Mouse (Mus musculus): Measurements from ENCODE around the gene Immp2l. TPM values are rescaled to one million over a fixed set of nuclear protein-coding genes. Genes with fewer than 3 reads are reported as not detected.

The Immp2l gene
- total RNA-seq, 4 experiments from 2014 or later = 5.6 to 10.6 (median 8.0) TPM

DNA sequence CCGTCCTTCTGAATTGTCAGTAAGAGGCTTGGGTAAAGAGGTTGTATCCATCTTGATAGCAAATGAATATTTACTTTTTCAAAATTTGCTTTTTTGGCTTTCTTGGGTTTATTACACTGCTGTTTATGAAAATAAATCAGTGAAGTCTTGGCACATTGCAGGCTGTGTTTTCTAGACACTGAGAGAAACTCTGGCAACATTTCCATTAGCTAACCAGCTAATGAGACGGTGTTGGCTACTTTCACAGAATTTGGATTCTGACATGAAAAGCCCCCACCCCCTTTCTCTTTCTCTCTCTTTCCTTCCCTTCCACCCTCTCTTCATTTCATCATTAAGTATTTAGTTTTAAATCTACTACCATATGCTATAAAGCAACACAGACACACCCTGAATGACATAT is 496.4 kb downstream of the Immp2l start:
- no peak for DNase-seq (ENCODE audit: low spot score in 2 of 2)

DNA sequence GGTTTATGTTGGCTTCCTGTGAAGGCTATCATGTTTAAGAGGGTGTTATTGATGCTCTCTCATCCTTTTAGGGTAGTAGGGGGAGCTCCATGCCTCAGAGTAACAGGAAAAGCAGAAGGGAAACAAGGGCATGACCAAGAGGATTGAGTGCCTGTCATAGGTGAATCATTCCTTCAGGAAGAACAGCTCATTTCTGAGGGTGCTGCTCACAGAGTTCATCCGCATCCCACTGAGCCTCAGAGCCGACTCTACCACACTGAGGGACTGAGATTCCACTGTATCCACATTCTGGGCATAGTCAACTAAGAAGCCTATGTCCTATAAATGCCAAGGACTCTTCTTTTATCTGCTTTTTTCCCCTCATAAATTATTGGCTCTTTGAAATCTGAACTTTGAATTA is 497.8 kb downstream of the Immp2l start:
- DNase-seq (ENCODE audit: low spot score in 2 of 2) = no peak

GRCm38 (mm10) chr12:41526688-41527087 is 502.8 kb downstream of the Immp2l start:
- DNase-seq (ENCODE audit: low spot score in 2 of 2) = no peak

- no peak for DNase-seq (ENCODE audit: low spot score in 2 of 2)
These were observed 504.5 kb downstream of the Immp2l start for GRCm38 (mm10) chr12:41528410-41528809.

DNA sequence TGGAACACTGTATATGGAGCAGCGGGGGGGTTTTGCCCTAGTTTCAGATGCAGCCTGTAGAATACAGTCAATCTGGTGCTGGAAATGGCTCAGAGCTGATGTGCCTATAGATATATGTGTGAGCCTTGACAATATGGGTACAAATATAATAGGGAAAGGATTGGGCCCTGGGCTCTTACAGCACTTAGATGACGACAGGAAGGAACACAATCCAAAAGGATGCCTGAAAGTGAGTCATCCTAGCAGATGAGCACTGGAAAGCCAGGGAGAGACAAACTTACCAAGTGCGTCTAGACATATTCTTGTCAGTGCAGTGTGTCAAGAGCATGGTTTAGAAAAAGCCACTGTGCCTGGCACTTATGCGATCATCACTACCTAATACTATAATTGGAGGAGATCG is 516.1 kb downstream of the Immp2l start:
- DNase-seq (ENCODE audit: low spot score in 2 of 2) = no peak

- DNase-seq (ENCODE audit: low spot score in 2 of 2) = no peak
These were observed 527.7 kb downstream of the Immp2l start for GRCm38 (mm10) chr12:41551578-41551977.

GRCm38 (mm10) chr12:41557832-41558231 is 533.9 kb downstream of the Immp2l start:
- no peak for DNase-seq (ENCODE audit: low spot score in 2 of 2)

- DNase-seq (ENCODE audit: low spot score in 2 of 2) = no peak
These were observed 535.3 kb downstream of the Immp2l start for GRCm38 (mm10) chr12:41558956-41559735.

- DNase-seq (ENCODE audit: low spot score in 2 of 2) = no peak
These were observed 541.9 kb downstream of the Immp2l start for GRCm38 (mm10) chr12:41565540-41566432.

- DNase-seq (ENCODE audit: low spot score in 2 of 2) = no peak
These were observed 542.5 kb downstream of the Immp2l start for GRCm38 (mm10) chr12:41566433-41566794.

DNA sequence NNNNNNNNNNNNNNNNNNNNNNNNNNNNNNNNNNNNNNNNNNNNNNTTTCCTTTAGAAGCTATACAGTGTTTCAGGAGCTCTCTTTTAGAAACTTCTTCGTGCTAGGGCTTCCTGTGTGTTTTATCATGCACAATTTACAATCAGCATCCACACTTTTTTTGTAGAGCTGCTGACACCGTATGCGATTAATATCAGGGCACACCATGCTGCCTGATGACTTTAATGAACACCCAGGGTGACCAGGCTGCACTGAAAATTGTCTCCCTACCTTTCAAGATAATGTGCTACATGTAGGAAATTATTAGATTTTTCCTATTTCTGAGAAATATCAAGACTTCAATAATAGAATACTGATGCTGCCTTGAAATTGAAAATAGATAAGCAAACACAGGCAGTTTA is 549.9 kb downstream of the Immp2l start:
- no peak for DNase-seq (ENCODE audit: low spot score in 2 of 2)

DNA sequence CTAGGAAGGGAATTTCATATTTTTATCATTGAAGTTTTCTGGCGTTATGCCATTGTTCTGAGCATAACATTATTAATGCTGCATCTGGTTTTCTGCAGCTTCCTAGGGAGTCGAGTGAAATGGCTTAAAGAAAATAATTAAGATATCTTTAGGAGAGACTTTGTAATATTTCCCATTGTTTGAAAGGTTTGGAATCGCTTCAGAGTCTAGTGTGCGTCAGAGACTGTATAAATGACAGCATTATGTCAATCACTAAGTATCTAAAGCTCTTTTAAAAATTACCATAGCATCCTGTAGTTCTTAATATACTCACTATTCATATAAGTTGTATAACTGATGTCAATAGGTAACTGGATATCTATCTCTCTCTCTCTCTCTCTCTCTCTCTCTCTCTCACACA is 551.3 kb downstream of the Immp2l start:
- DNase-seq (ENCODE audit: low spot score in 2 of 2) = no peak

- DNase-seq (ENCODE audit: low spot score in 2 of 2) = no peak
These were observed 569.5 kb downstream of the Immp2l start for GRCm38 (mm10) chr12:41593401-41593800.

DNA sequence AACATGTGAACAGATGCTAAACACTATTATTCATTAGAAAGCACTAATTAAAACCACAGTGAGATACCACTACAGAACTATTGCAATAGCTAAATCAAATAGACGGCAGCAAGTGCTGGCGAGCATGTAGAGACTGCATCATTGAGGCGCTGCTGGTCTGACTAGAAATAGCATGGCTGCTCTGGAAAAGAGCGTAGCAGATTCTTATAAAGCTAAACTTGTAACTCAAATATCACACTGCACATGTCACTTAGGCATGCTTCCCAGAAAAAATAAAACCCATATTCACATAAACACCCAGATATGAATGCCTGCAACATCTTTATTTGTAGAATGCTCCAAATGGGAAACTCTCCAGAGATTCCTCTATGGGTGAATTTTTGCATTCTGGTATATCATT is 570.1 kb downstream of the Immp2l start:
- no peak for DNase-seq (ENCODE audit: low spot score in 2 of 2)

- peak in 1 of 2 experiments; percentile 27 for DNase-seq (ENCODE audit: low spot score in 2 of 2)
These were observed 591.4 kb downstream of the Immp2l start for GRCm38 (mm10) chr12:41615271-41615670.

DNA sequence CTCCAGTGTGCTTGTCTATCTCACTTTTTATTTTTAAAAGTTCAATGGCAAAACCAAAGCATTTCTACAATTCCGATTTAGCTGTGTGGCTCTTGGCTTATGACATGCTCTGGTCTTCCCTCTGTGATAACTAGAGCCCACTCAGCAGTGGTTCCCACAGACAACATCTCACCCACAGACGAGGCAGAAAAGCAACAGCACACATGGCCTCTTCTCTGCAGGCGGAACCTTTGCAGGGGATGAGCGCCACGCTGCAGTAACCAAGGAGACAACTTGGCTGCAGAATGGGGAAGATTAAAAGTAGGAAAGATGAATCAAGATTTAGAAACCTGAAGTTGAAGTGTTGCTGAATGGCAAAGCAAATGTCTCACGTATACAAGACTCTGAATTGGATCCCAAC is 597.5 kb downstream of the Immp2l start:
- peak in 1 of 2 experiments; percentile 46 for DNase-seq (ENCODE audit: low spot score in 2 of 2)

- no peak for DNase-seq (ENCODE audit: low spot score in 2 of 2)
These were observed 619.4 kb downstream of the Immp2l start for GRCm38 (mm10) chr12:41643262-41643661.

DNA sequence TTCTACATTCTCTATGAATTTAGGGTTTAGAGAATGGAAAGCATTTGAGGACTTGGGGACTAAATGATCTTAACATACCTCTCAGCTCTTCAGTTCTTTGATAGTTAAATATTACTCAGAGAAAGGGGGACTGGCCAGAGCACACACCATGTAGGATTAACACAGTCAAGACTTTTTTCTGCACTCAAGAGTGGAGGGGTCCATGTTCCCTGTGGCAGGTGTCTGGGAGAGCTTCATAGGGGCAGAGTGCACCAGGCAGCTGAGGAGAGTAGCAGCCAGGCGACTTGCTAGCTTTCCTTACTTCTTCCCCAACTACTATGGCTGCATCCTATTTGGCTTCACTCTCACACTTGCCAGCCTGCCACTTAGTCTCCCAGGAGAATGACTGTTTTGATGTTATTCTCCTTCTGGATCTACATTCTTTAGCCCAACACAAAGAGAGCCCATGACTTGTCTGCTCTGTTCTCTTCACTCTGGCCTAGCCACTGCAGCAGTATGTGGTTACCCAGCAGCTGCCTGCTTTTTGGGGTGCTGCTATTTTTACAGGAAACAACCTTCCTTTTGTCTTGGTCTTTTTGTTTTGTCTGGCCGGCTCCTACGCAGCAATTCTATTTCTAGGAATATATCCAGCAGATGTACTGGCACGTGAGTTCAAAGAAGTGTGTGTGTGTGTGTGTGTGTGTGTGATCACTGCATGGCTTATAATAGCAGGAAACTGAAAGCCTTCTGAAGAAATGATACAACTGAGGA is 621.1 kb downstream of the Immp2l start:
- peak in 1 of 2 experiments; percentile 32 for DNase-seq (ENCODE audit: low spot score in 2 of 2)

DNA sequence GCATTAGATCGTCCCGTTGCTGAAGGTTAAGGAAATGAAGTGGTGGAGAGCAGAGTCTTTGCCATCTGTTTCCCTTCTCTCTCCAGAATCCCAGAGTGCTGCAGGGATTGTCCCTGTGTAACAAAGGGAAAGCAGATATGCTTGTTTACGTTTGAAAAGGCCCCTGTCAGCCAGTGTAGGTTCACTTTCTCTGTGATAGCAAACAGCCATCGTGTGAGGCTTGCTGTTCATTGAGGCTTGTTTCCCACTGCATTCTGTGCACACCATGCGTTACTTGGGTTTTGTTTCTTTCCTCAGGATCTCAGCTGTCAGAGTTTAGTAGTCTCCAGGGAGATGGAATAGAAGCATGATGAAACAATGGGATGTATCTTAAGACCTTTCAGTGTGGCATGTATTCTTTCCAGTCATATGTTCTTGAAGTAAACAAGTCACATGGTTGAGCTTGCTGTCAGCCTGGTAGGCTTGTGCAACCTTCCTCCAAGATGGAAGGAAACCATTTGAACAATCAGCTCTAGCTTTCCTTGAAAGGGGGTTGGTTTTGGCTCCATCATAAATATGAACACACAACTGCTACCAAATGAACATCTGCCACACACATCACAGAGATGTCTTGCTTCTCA is 623.2 kb downstream of the Immp2l start:
- DNase-seq (ENCODE audit: low spot score in 2 of 2) = no peak

DNA sequence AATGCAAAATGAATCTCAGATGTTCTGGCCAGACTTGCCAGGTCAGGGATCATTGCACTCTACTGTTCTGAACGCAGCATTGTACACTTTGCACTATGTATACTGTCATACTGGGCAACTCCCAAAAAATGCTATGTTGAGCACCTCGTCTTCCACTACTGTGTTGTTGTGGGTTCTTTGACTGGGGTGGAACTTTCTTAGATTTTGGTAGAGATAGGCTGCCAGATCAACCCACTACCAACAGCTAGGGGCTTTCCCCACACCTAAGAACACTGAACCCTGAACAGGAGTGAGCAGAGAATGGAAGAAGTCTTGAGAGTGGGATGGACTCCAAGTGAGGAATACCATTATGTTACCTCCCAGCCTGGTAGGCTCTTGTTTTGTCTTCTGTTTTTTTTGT is 623.8 kb downstream of the Immp2l start:
- DNase-seq (ENCODE audit: low spot score in 2 of 2) = no peak

DNA sequence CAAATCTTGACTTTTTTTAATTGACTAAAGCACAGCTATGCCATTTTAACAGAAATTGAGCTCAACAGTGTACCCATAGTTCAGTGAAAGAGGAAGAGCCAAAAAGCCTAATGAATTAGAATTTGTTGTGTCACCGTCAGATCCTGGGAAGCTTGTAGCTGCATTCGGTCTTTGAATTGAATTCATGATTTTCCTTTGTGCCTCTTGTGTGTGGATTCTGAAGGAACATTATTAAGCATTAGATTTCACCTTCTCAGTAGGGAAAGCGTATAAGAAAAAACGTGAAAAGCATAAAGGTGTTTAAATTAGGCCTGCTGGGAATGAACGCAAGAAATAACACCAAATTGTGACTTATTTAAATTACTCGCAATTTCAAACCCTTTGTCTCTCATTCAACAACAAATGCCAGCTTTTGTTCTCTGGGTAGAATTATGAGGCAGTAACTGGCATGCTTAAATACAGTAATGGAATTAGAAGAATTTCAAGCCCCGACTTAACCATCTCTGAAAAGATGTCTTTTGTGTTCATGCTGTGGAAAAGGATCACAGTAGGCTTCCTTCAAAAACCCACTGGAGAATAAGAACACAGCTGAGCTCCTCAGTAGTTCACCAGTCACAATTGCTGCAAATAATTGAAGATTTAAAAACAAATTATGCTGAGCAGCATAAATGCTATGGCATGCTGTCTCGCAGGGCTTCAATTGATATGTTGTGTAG is 626.1 kb downstream of the Immp2l start:
- DNase-seq (ENCODE audit: low spot score in 2 of 2) = no peak
